Mouse (Mus musculus) liver, embryonic 16.5 days (tissue): ENCODE data around the gene Zfp92. TPM values are rescaled to one million over a fixed set of nuclear protein-coding genes. Genes with fewer than 3 reads are reported as not detected.
"Not testable (repeated sequence)": the region's sequence is repeated elsewhere in the genome, so short reads cannot be mapped to it uniquely, and the experiment has no call there.

Experiments
- ATAC-seq: fragments of 200-750 bp; cut with Nextera tagmentation; 2 replicates; pipeline ENCODE4 v1.8.0; 2017; ENCODE audit warnings: low read depth, mild to moderate bottlenecking, moderate number of reproducible peaks, moderate library complexity
- H3K27ac ChIP-seq: fragments of 300-500 bp; sonication (generic); 2 replicates; pipeline ENCODE4 v1.5.1; 2014; ENCODE audit warnings: mild to moderate bottlenecking, low read length
- H3K27me3 ChIP-seq: fragments of 300-500 bp; sonication (generic); 2 replicates; pipeline ENCODE4 v1.6.1; 2014; ENCODE audit warnings: low read depth, low read length, mixed read lengths; ENCODE audit not compliant: control insufficient read depth, insufficient read depth
- H3K36me3 ChIP-seq: fragments of 300-500 bp; sonication (generic); 2 replicates; pipeline ENCODE4 v1.6.1; 2014; ENCODE audit warnings: mild to moderate bottlenecking; ENCODE audit not compliant: control insufficient read depth, insufficient read depth
- H3K4me1 ChIP-seq: fragments of 300-500 bp; sonication (generic); 2 replicates; pipeline ENCODE4 v1.6.1; 2014; ENCODE audit warnings: low read depth, low read length, mixed read lengths; ENCODE audit not compliant: control insufficient read depth
- H3K4me2 ChIP-seq: fragments of 300-500 bp; sonication (generic); 2 replicates; pipeline ENCODE4 v1.6.1; 2014; ENCODE audit warnings: low read depth, low read length, mixed read lengths
- H3K4me3 ChIP-seq: fragments of 300-500 bp; sonication (generic); 2 replicates; pipeline ENCODE4 v1.5.1; 2014; ENCODE audit warnings: low read depth, mild to moderate bottlenecking, low read length
- H3K9ac ChIP-seq: fragments of 300-500 bp; sonication (generic); 2 replicates; pipeline ENCODE4 v1.6.1; 2014; ENCODE audit warnings: low read depth, low read length
- H3K9me3 ChIP-seq: fragments of 300-500 bp; sonication (generic); replicated peaks from 2 replicates; pipeline ENCODE4 v1.6.1; 2016; ENCODE audit warnings: low read length; ENCODE audit not compliant: control insufficient read depth
- WGBS: fragments of 180-500 bp; shearing (Covaris S2); extraction: QIAGEN DNeasy Blood & Tissue Kit; methylation state at CpG from one replicate; pipeline ENCODE4 v1.1.7; 2014; ENCODE audit not compliant: insufficient replicate concordance; 5-methylcytosine and 5-hydroxymethylcytosine counted together
- polyA plus RNA-seq: library from polyadenylated mRNA; unstranded; fragments of >200 nt; fragmentation: Nextera tagmentation; extraction: Ambion mirVana; gene quantifications from 2 replicates; pipeline ENCODE4 v1.2.1, GENCODE M21; 2015

Zfp92 gene
- polyA plus RNA-seq = not detected in 2 replicates

- Histone ChIP-seq H3K4me1 (no peaks in the 10 kb centered on the region), H3K36me3 (no peaks in the 10 kb centered on the region), H3K9me3 (no peaks in the 10 kb centered on the region), H3K9ac (no peak within 1 kb of the TSS), H3K27ac (no peak within 1 kb of the TSS), H3K27me3 (no peaks in the 10 kb centered on the region; the same call in 1 of the 2 replicates), H3K4me3 (peak within 1 kb of the TSS; percentile 22; the same call in 1 of the 2 replicates), H3K4me2 (peak within 1 kb of the TSS; percentile 24; the same call in 1 of the 2 replicates)
- ATAC-seq = no peak
- 17% methylated on average over 20 of the region's 20 CpGs for WGBS
These were observed at the start of gene Zfp92 for GRCm38 (mm10) chrX:73410880-73411517. Zfp92 (plus strand) TSS chrX:73411096.

GRCm38 (mm10) chrX:73363291-73363690 lies 47.6 kb upstream of the Zfp92 start:
- Histone ChIP-seq H3K4me2 (no peak overlapping the region), H3K27me3 (no peaks in the 10 kb centered on the region), H3K9ac (no peak overlapping the region), H3K9me3 (no peaks in the 10 kb centered on the region), H3K4me3 (no peak overlapping the region), H3K36me3 (no peaks in the 10 kb centered on the region), H3K4me1 (no peaks in the 10 kb centered on the region), H3K27ac (no peak overlapping the region)
- no peak for ATAC-seq

GRCm38 (mm10) chrX:73384419-73384818 lies 26.5 kb upstream of the Zfp92 start:
- no peaks in the 10 kb centered on the region for H3K36me3 ChIP-seq
- H3K4me2 ChIP-seq = no peak overlapping the region
- no peaks in the 10 kb centered on the region for H3K4me1 ChIP-seq
- 54% methylated on average over 6 of the region's 6 CpGs for WGBS
- H3K27ac ChIP-seq = no peak overlapping the region
- H3K4me3 ChIP-seq = no peak overlapping the region
- ATAC-seq = no peak
- H3K27me3 ChIP-seq = no peaks in the 10 kb centered on the region; the same call in 1 of the 2 replicates
- no peaks in the 10 kb centered on the region for H3K9me3 ChIP-seq
- H3K9ac ChIP-seq = no peak overlapping the region

DNA sequence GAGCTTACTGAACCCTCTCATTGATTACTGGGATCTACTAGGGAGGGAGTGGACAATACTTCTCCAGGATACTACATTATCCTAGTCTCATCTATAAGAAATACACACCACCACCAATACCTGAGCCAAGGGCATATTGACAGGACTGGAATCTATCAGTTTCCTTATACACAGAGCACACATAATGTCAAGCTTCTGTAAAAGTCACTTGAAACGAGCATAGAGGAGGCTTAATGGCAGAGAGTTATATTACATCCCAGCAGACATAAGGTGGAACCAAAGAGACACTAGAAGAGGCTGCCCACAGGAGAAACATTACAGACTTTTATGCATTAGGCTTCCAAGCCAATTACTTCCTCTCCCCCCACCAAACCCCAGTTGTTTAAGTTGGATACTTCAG lies 26.0 kb upstream of the Zfp92 start:
- H3K4me2 ChIP-seq = no peak overlapping the region
- H3K4me1 ChIP-seq = no peaks in the 10 kb centered on the region
- H3K4me3 ChIP-seq = no peak overlapping the region
- H3K27me3 ChIP-seq = no peaks in the 10 kb centered on the region
- ATAC-seq = no peak
- WGBS = 4% methylated on average over 1 of the region's 1 CpGs
- no peak overlapping the region for H3K27ac ChIP-seq
- no peaks in the 10 kb centered on the region for H3K9me3 ChIP-seq
- H3K9ac ChIP-seq = no peak overlapping the region
- H3K36me3 ChIP-seq = no peaks in the 10 kb centered on the region

DNA sequence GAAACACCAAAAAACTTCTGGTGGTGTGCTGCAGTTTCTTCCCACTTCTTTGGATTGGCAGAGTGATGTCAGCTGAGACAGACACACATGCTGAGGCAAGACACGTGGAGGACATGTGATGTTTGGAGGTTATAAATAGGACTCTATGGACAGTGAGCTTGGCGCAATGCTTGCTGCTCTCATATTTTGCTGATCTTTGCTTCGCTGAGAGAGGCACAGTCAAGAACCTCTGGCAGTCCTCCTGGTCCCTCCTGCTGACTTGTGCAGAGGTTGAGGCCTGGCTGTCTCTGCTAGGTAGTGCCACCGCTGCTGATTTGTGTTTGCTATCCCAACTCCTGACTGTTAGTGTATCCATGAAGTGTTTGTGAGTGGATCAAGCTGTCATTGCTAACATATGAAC lies 19.4 kb upstream of the Zfp92 start:
- Histone ChIP-seq H3K36me3 (no peaks in the 10 kb centered on the region), H3K9me3 (no peaks in the 10 kb centered on the region)

GRCm38 (mm10) chrX:73396446-73396845 lies 14.4 kb upstream of the Zfp92 start:
- no peak overlapping the region for H3K27ac ChIP-seq
- H3K9me3 ChIP-seq = no peaks in the 10 kb centered on the region
- no peak overlapping the region for H3K9ac ChIP-seq
- H3K36me3 ChIP-seq = no peaks in the 10 kb centered on the region
- WGBS = 65% methylated on average over 1 of the region's 1 CpGs
- no peak for ATAC-seq
- H3K27me3 ChIP-seq = no peaks in the 10 kb centered on the region; the same call in 1 of the 2 replicates
- H3K4me2 ChIP-seq = no peak overlapping the region
- H3K4me3 ChIP-seq = no peak overlapping the region
- H3K4me1 ChIP-seq = no peaks in the 10 kb centered on the region

More for the DNA sequence above, 19.4 kb upstream of the Zfp92 start:
- ATAC-seq = no peak
- no peaks in the 10 kb centered on the region for H3K4me1 ChIP-seq
- H3K27ac ChIP-seq = no peak overlapping the region
- H3K27me3 ChIP-seq = no peaks in the 10 kb centered on the region; the same call in 1 of the 2 replicates
- H3K4me2 ChIP-seq = no peak overlapping the region
- no peak overlapping the region for H3K4me3 ChIP-seq
- 63% methylated on average over 4 of the region's 4 CpGs for WGBS
- no peak overlapping the region for H3K9ac ChIP-seq

GRCm38 (mm10) chrX:73398636-73399035 lies 12.3 kb upstream of the Zfp92 start, which contains the start of gene Gm18336:
Gm18336 (minus strand) TSS chrX:73398736.
- 50% methylated on average over 1 of the region's 2 CpGs for whole genome bisulfite sequencing
- not testable (repeated sequence) for H3K4me3 ChIP-seq, H3K9me3 ChIP-seq, H3K36me3 ChIP-seq, H3K9ac ChIP-seq, ATAC-seq, H3K27ac ChIP-seq, H3K27me3 ChIP-seq, H3K4me1 ChIP-seq, H3K4me2 ChIP-seq

DNA sequence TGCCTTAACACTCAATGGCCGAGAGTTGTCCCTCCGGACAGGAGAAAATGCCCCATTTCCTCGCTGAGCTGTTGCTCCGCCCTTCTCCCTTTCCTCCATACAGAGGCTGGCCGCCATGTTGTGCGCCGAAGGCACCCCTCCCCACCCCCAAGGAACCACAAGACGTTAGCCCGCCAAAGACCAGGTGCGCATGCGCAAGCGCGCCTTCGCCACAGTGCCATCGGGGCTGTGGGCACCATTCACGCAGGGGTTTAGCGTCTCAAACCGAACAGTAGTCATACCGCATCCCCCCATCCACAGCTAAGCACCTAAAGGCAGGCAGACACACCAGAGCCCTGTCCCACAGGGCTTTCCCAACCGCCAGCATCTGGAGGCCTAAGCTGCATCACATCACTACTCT lies 9.9 kb upstream of the Zfp92 start:
- Histone ChIP-seq H3K27ac (no peak overlapping the region), H3K36me3 (no peaks in the 10 kb centered on the region), H3K4me2 (no peak overlapping the region), H3K4me3 (no peak overlapping the region), H3K27me3 (no peaks in the 10 kb centered on the region), H3K9me3 (no peaks in the 10 kb centered on the region), H3K9ac (no peak overlapping the region), H3K4me1 (no peaks in the 10 kb centered on the region)
- ATAC-seq = no peak
- WGBS = 77% methylated on average over 20 of the region's 20 CpGs

DNA sequence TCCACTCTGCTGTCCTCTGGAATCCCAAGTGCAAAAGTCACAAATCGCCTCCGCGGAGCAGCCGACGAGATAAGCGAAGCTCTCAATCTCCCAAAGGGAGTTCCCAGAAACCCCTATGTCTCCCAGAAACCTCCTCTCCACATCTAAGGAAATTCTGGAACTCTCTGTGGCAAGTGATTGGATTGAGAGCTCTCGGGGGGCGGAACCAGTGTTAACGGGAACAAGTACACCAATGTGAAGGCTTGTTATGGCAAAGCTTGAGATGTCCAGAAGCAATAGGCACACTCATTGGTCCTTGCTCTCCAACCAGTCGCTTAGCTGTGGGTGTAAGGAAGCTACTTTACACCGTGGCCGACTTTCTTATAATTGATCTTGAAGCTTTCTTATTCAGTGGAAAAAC lies 9.3 kb upstream of the Zfp92 start:
- Histone ChIP-seq H3K4me1 (no peaks in the 10 kb centered on the region), H3K27me3 (no peaks in the 10 kb centered on the region), H3K9me3 (no peaks in the 10 kb centered on the region), H3K9ac (no peak overlapping the region), H3K36me3 (no peaks in the 10 kb centered on the region), H3K4me2 (no peak overlapping the region), H3K27ac (no peak overlapping the region), H3K4me3 (no peak overlapping the region)
- WGBS = 85% methylated on average over 12 of the region's 12 CpGs
- no peak for ATAC-seq
